Mouse (Mus musculus): ENCODE results near the gene Dhx38. TPM values are rescaled to one million over a fixed set of nuclear protein-coding genes. Genes with fewer than 3 reads are reported as not detected.

Dhx38 gene
- 10.2 and 22.1 TPM in 2 replicates for polyA plus RNA-seq (2012; rRNA removed)

- Histone ChIP-seq H3K36me3 (ENCODE audit: control insufficient read depth, insufficient read depth, low read length) (peaks cover 28% of the 10 kb centered on the region), H3K4me3 (ENCODE audit: low read depth, low read length) (peak within 1 kb of the TSS; percentile 90), H3K27ac (ENCODE audit: insufficient read depth, low read depth, low read length) (peak within 1 kb of the TSS; percentile 89), H3K4me1 (ENCODE audit: control insufficient read depth, insufficient read depth, insufficient read length, low read length) (no peaks in the 10 kb centered on the region; the same call in 1 of the 2 replicates), H3K27me3 (ENCODE audit: control insufficient read depth, insufficient read depth, low read length) (no peaks in the 10 kb centered on the region)
- WGBS = under 1% methylated on average over 52 of the region's 52 CpGs
- TF ChIP-seq CTCF (IDR thresholded peaks at IDR 0.05; ENCODE audit: extremely low read depth, insufficient read length, insufficient replicate concordance, low read depth, low read length) (no peak), POLR2A (IDR thresholded peaks at IDR 0.05; ENCODE audit: low read depth, low read length) (peak; percentile 34; the same call in 1 of the 2 replicates)
Observed at GRCm38 (mm10) chr8:109565498-109566333, at the start of gene Dhx38, which contains the start of gene Txnl4b. Gene Dhx38 (minus strand): TSS chr8:109565861. Gene Txnl4b (plus strand): TSS chr8:109565892.

- 46% methylated on average over 27 of the region's 27 CpGs for WGBS
- TF ChIP-seq CTCF (IDR thresholded peaks at IDR 0.05; ENCODE audit: extremely low read depth, insufficient read length, insufficient replicate concordance, low read depth, low read length) (no peak), POLR2A (IDR thresholded peaks at IDR 0.05; ENCODE audit: low read depth, low read length) (no peak)
- peak within 1 kb of the TSS; percentile 45 for H3K4me3 ChIP-seq (ENCODE audit: low read depth, low read length)
- no peaks in the 10 kb centered on the region for H3K27me3 ChIP-seq (ENCODE audit: control insufficient read depth, insufficient read depth, low read length)
- H3K36me3 ChIP-seq (ENCODE audit: control insufficient read depth, insufficient read depth, low read length) = no peaks in the 10 kb centered on the region
- no peak within 1 kb of the TSS for H3K27ac ChIP-seq (ENCODE audit: insufficient read depth, low read depth, low read length)
- no peaks in the 10 kb centered on the region for H3K4me1 ChIP-seq (ENCODE audit: control insufficient read depth, insufficient read depth, insufficient read length, low read length)
Observed at GRCm38 (mm10) chr8:109614243-109615210, 48.9 kb upstream of the Dhx38 start, which contains the start of gene Pkd1l3. Gene Pkd1l3 (plus strand): TSS chr8:109614517.

GRCm38 (mm10) chr8:109609153-109609502, 43.5 kb upstream of the Dhx38 start:
- peak overlapping the region; percentile 20 for H3K27ac ChIP-seq (ENCODE audit: insufficient read depth, low read depth, low read length)
- H3K4me3 ChIP-seq (ENCODE audit: low read depth, low read length) = no peak overlapping the region; the same call in 1 of the 2 replicates
- 2% methylated on average over 5 of the region's 5 CpGs for WGBS
- H3K4me1 ChIP-seq (ENCODE audit: control insufficient read depth, insufficient read depth, insufficient read length, low read length) = peaks cover 3% of the 10 kb centered on the region; the same call in 1 of the 2 replicates
- TF ChIP-seq POLR2A (IDR thresholded peaks at IDR 0.05; ENCODE audit: low read depth, low read length) (no peak), CTCF (IDR thresholded peaks at IDR 0.05; ENCODE audit: extremely low read depth, insufficient read length, insufficient replicate concordance, low read depth, low read length) (no peak)
- 0 out of 2 replicates have a peak, but pooled peaks cover 6% of the 10 kb centered on the region for H3K36me3 ChIP-seq (ENCODE audit: control insufficient read depth, insufficient read depth, low read length)
- no peaks in the 10 kb centered on the region for H3K27me3 ChIP-seq (ENCODE audit: control insufficient read depth, insufficient read depth, low read length)

GRCm38 (mm10) chr8:109608271-109609152, 42.9 kb upstream of the Dhx38 start, which contains the start of gene Dhodh:
Gene Dhodh (minus strand): TSS chr8:109608673.
- under 1% methylated on average over 42 of the region's 42 CpGs for WGBS
- H3K27ac ChIP-seq (ENCODE audit: insufficient read depth, low read depth, low read length) = peak within 1 kb of the TSS; percentile 97
- no peaks in the 10 kb centered on the region for H3K27me3 ChIP-seq (ENCODE audit: control insufficient read depth, insufficient read depth, low read length)
- TF ChIP-seq POLR2A (IDR thresholded peaks at IDR 0.05; ENCODE audit: low read depth, low read length) = peak; percentile 79
- TF ChIP-seq CTCF (IDR thresholded peaks at IDR 0.05; ENCODE audit: extremely low read depth, insufficient read length, insufficient replicate concordance, low read depth, low read length) = no peak
- peak within 1 kb of the TSS; percentile 86 for H3K4me3 ChIP-seq (ENCODE audit: low read depth, low read length)
- H3K36me3 ChIP-seq (ENCODE audit: control insufficient read depth, insufficient read depth, low read length) = peaks cover 11% of the 10 kb centered on the region; the same call in 1 of the 2 replicates
- peaks cover 3% of the 10 kb centered on the region; the same call in 1 of the 2 replicates for H3K4me1 ChIP-seq (ENCODE audit: control insufficient read depth, insufficient read depth, insufficient read length, low read length)

GRCm38 (mm10) chr8:109607650-109608049, 42.0 kb upstream of the Dhx38 start:
- peaks cover 3% of the 10 kb centered on the region; the same call in 1 of the 2 replicates for H3K4me1 ChIP-seq (ENCODE audit: control insufficient read depth, insufficient read depth, insufficient read length, low read length)
- no peak overlapping the region for H3K27ac ChIP-seq (ENCODE audit: insufficient read depth, low read depth, low read length)
- TF ChIP-seq POLR2A (IDR thresholded peaks at IDR 0.05; ENCODE audit: low read depth, low read length) (no peak), CTCF (IDR thresholded peaks at IDR 0.05; ENCODE audit: extremely low read depth, insufficient read length, insufficient replicate concordance, low read depth, low read length) (no peak)
- H3K4me3 ChIP-seq (ENCODE audit: low read depth, low read length) = peak overlapping the region; percentile 86; the same call in 1 of the 2 replicates
- no peaks in the 10 kb centered on the region for H3K27me3 ChIP-seq (ENCODE audit: control insufficient read depth, insufficient read depth, low read length)
- peaks cover 16% of the 10 kb centered on the region; the same call in 1 of the 2 replicates for H3K36me3 ChIP-seq (ENCODE audit: control insufficient read depth, insufficient read depth, low read length)
- WGBS = 9% methylated on average over 12 of the region's 12 CpGs

GRCm38 (mm10) chr8:109606725-109607124, 41.1 kb upstream of the Dhx38 start:
- peaks cover 3% of the 10 kb centered on the region; the same call in 1 of the 2 replicates for H3K4me1 ChIP-seq (ENCODE audit: control insufficient read depth, insufficient read depth, insufficient read length, low read length)
- H3K27me3 ChIP-seq (ENCODE audit: control insufficient read depth, insufficient read depth, low read length) = no peaks in the 10 kb centered on the region
- no peak overlapping the region for H3K27ac ChIP-seq (ENCODE audit: insufficient read depth, low read depth, low read length)
- TF ChIP-seq POLR2A (IDR thresholded peaks at IDR 0.05; ENCODE audit: low read depth, low read length) (no peak), CTCF (IDR thresholded peaks at IDR 0.05; ENCODE audit: extremely low read depth, insufficient read length, insufficient replicate concordance, low read depth, low read length) (no peak)
- 79% methylated on average over 2 of the region's 2 CpGs for WGBS
- no peak overlapping the region for H3K4me3 ChIP-seq (ENCODE audit: low read depth, low read length)
- peaks cover 18% of the 10 kb centered on the region for H3K36me3 ChIP-seq (ENCODE audit: control insufficient read depth, insufficient read depth, low read length)
